Comparison of ENCODE assay signal across 9 mouse cellular contexts in genomic region chr19:6977759-6978638, GRCm38 (mm10). TPM values are rescaled to one million over a fixed set of nuclear protein-coding genes. Genes with fewer than 3 reads are reported as not detected.
DNase-seq lines count a peak whose midpoint lies in the region; ATAC-seq and TF ChIP-seq lines count a peak whose summit lies in the region.
"Had no signal": no experiment of that assay in that cellular context is flagged by ENCODE, and none has a peak within 500 bp of the region (broad histone marks: within the 10 kb centered on the region; RNA-seq: fewer than 3 reads in every experiment).

No protein-coding gene starts in this region.

- TF ChIP-seq EP300 in heart, postnatal 0 days (IDR thresholded peaks at IDR 0.05; ENCODE audit: low read depth): no peak

- peaks cover 23% of the 10 kb centered on the region for H3K36me3 ChIP-seq in heart, postnatal 0 days (replicated peaks; ENCODE audit: control insufficient read depth, insufficient read depth, low read length)
- peaks cover 8% of the 10 kb centered on the region for H3K36me3 ChIP-seq in midbrain, embryonic 16.5 days (ENCODE audit: control insufficient read depth, insufficient read depth, low read length)

- no peaks in the 10 kb centered on the region for H3K9me3 ChIP-seq in heart, postnatal 0 days (replicated peaks; ENCODE audit: control insufficient read depth, low read length)
- H3K9me3 ChIP-seq in midbrain, embryonic 16.5 days (replicated peaks; ENCODE audit: control insufficient read depth, low read length, poor library complexity, severe bottlenecking): no peaks in the 10 kb centered on the region

- H3K27ac ChIP-seq in heart, postnatal 0 days (ENCODE audit: low read depth): peak overlapping the region; percentile 28; the same call in 1 of the 2 replicates
- H3K27ac ChIP-seq in cortical plate, adult 2 months (ENCODE audit: insufficient read depth, low read length): no peak overlapping the region
- H3K27ac ChIP-seq in midbrain, embryonic 16.5 days (ENCODE audit: low read length): peak overlapping the region; percentile 55

- H3K4me1 ChIP-seq in heart, postnatal 0 days (ENCODE audit: control insufficient read depth, insufficient read depth): peaks cover 31% of the 10 kb centered on the region
- peaks cover 5% of the 10 kb centered on the region; the same call in 1 of the 2 replicates for H3K4me1 ChIP-seq in cortical plate, adult 2 months (ENCODE audit: control insufficient read depth, insufficient read depth, low read length)
- H3K4me1 ChIP-seq in midbrain, embryonic 16.5 days (ENCODE audit: control insufficient read depth, insufficient read depth, low read length): peaks cover 41% of the 10 kb centered on the region

- H3K27me3 ChIP-seq in heart, postnatal 0 days (ENCODE audit: control insufficient read depth, insufficient read depth, low read length): no peaks in the 10 kb centered on the region
- no peaks in the 10 kb centered on the region for H3K27me3 ChIP-seq in midbrain, embryonic 16.5 days (ENCODE audit: control insufficient read depth, insufficient read depth, low read depth, low read length)
- H3K27me3 ChIP-seq: Patski had no signal

- no peak overlapping the region for H3K4me3 ChIP-seq in heart, postnatal 0 days (ENCODE audit: low read depth, low read length)
- peak overlapping the region; percentile 65 for H3K4me3 ChIP-seq in cortical plate, adult 2 months (ENCODE audit: insufficient read depth, low read length)
- peak overlapping the region; percentile 75; the same call in 1 of the 2 replicates for H3K4me3 ChIP-seq in midbrain, embryonic 16.5 days (ENCODE audit: low read depth, low read length)

- ATAC-seq in heart, postnatal 0 days (ENCODE audit: insufficient read depth, low read depth): no peak
- ATAC-seq in midbrain, embryonic 16.5 days: no peak
- ATAC-seq: Patski had no signal

- 67% methylated on average over 13 of the region's 13 CpGs for WGBS in heart, postnatal 0 days
- WGBS in midbrain, embryonic 16.5 days: 82% methylated on average over 13 of the region's 13 CpGs

- TF ChIP-seq CTCF in heart, postnatal 0 days (IDR thresholded peaks at IDR 0.05; ENCODE audit: low read depth): no peak
- TF ChIP-seq CTCF in cortical plate, adult 2 months (IDR thresholded peaks at IDR 0.05; ENCODE audit: extremely low read depth, insufficient read depth, low read length): no peak

- DNase-seq in heart, postnatal 0 days (ENCODE audit: low spot score): no peak
- DNase-seq in heart, postnatal 36 days: no peak
- DNase-seq in induced T-regulatory cell, adult 2 months (ENCODE audit: low read depth): peak; percentile 15
- no peak for DNase-seq in B cell, adult 2 months
- DNase-seq in urinary bladder, postnatal 14 days (ENCODE audit: low spot score): no peak
- no peak for DNase-seq in T-cell, adult 2 months (ENCODE audit: low spot score)

- intact Hi-C loops in heart, postnatal 36 days (cut with DNase I): loop anchor here (5.0 kb wide), 1 partner anchor 44 kb away; no protein-coding TSS in a partner anchor

- peak overlapping the region; percentile 83; the same call in 1 of the 2 replicates for H3K4me2 ChIP-seq in heart, postnatal 0 days (ENCODE audit: low read depth, low read length)
- peak overlapping the region; percentile 90 for H3K4me2 ChIP-seq in midbrain, embryonic 16.5 days (ENCODE audit: low read length)

- H3K9ac ChIP-seq in heart, postnatal 0 days (replicated peaks; ENCODE audit: low read depth, low read length): 0 out of 2 replicates have a peak overlapping the region, but pooled peaks have one; percentile 61
- H3K9ac ChIP-seq in midbrain, embryonic 16.5 days (ENCODE audit: low read depth, low read length): peak overlapping the region; percentile 84; the same call in 1 of the 2 replicates

- TF ChIP-seq POLR2A in cortical plate, adult 2 months (IDR thresholded peaks at IDR 0.05; ENCODE audit: extremely low read depth, insufficient read depth, low read length): no peak

RNA-seq across cellular contexts. Expression of gene Plcb3, which starts 1.7 kb away (rescaled TPM):
- 24.9 and 46.0 TPM in 2 replicates for total RNA-seq in heart, postnatal 0 days (2014; rRNA removed; ENCODE audit: low replicate concordance)
- polyA plus RNA-seq in heart, postnatal 0 days (2015; fragmentation: Nextera tagmentation; extraction: Ambion mirVana): 8.3 and 8.6 TPM in 2 replicates
- 10 to 100 TPM; 17.0 to 18.5 TPM for total RNA-seq in heart, postnatal 36 days (2021)
- 17.4 and 18.4 TPM in 2 replicates for polyA plus RNA-seq in cortical plate, adult 2 months (2012; rRNA removed)
- 9.7 and 10.7 TPM in 2 replicates for polyA plus RNA-seq in midbrain, embryonic 16.5 days (2015; fragmentation: Nextera tagmentation; extraction: Ambion mirVana)

RNA-seq across cellular contexts. Expression of gene Fkbp2, which starts 2.3 kb away (rescaled TPM):
- 0.65 and 8.5 TPM in 2 replicates for total RNA-seq in heart, postnatal 0 days (2014; rRNA removed; ENCODE audit: low replicate concordance)
- 59.9 and 65.2 TPM in 2 replicates for polyA plus RNA-seq in heart, postnatal 0 days (2015; fragmentation: Nextera tagmentation; extraction: Ambion mirVana)
- total RNA-seq in heart, postnatal 36 days (2021): 10 to 100 TPM; 18.8 to 20.5 TPM
- 215 and 217 TPM in 2 replicates for polyA plus RNA-seq in cortical plate, adult 2 months (2012; rRNA removed)
- polyA plus RNA-seq in midbrain, embryonic 16.5 days (2015; fragmentation: Nextera tagmentation; extraction: Ambion mirVana): 114 and 129 TPM in 2 replicates

RNA-seq across cellular contexts. Expression of gene Ppp1r14b, which starts 3.2 kb away (rescaled TPM):
- 88.3 and 100 TPM in 2 replicates for total RNA-seq in heart, postnatal 0 days (2014; rRNA removed; ENCODE audit: low replicate concordance)
- polyA plus RNA-seq in heart, postnatal 0 days (2015; fragmentation: Nextera tagmentation; extraction: Ambion mirVana): 128 and 132 TPM in 2 replicates
- total RNA-seq in heart, postnatal 36 days (2021): 10 to 100 TPM; 77.3 to 95.8 TPM
- 48.3 and 49.4 TPM in 2 replicates for polyA plus RNA-seq in cortical plate, adult 2 months (2012; rRNA removed)
- 111 and 136 TPM in 2 replicates for polyA plus RNA-seq in midbrain, embryonic 16.5 days (2015; fragmentation: Nextera tagmentation; extraction: Ambion mirVana)

RNA-seq across cellular contexts. Expression of gene Vegfb, which starts 9.5 kb away (rescaled TPM):
- total RNA-seq in heart, postnatal 0 days (2014; rRNA removed; ENCODE audit: low replicate concordance): 74.8 and 122 TPM in 2 replicates
- polyA plus RNA-seq in heart, postnatal 0 days (2015; fragmentation: Nextera tagmentation; extraction: Ambion mirVana): 193 and 194 TPM in 2 replicates
- total RNA-seq in heart, postnatal 36 days (2021): 100 to 1,000 TPM; 438 to 444 TPM
- polyA plus RNA-seq in cortical plate, adult 2 months (2012; rRNA removed): 99.6 and 107 TPM in 2 replicates
- polyA plus RNA-seq in midbrain, embryonic 16.5 days (2015; fragmentation: Nextera tagmentation; extraction: Ambion mirVana): 41.9 and 57.8 TPM in 2 replicates

RNA-seq across cellular contexts. Expression of gene Dnajc4, which starts 14.4 kb away (rescaled TPM):
- 51.4 and 75.2 TPM in 2 replicates for total RNA-seq in heart, postnatal 0 days (2014; rRNA removed; ENCODE audit: low replicate concordance)
- polyA plus RNA-seq in heart, postnatal 0 days (2015; fragmentation: Nextera tagmentation; extraction: Ambion mirVana): 58.5 and 59.7 TPM in 2 replicates
- 10 to 100 TPM; 51.0 to 57.1 TPM for total RNA-seq in heart, postnatal 36 days (2021)
- 39.1 and 40.3 TPM in 2 replicates for polyA plus RNA-seq in cortical plate, adult 2 months (2012; rRNA removed)
- polyA plus RNA-seq in midbrain, embryonic 16.5 days (2015; fragmentation: Nextera tagmentation; extraction: Ambion mirVana): 21.6 and 22.9 TPM in 2 replicates
